Mouse (Mus musculus) liver, embryonic 13.5 days (tissue): ENCODE measurements around the gene Smc4. TPM values are rescaled to one million over a fixed set of nuclear protein-coding genes. Genes with fewer than 3 reads are reported as not detected.

Experiments used
- ATAC-seq: fragments of 200-750 bp; cut with Nextera tagmentation; 2 replicates; pipeline ENCODE4 v1.8.0; 2017; ENCODE audit warnings: low read depth, mild to moderate bottlenecking, moderate number of reproducible peaks, moderate library complexity
- DNase-seq: peaks from one replicate; pipeline ENCODE4 v3.0.0; 2022
- H3K27ac ChIP-seq: fragments of 300-500 bp; sonication (generic); 2 replicates; pipeline ENCODE4 v1.5.1; 2015; ENCODE audit warnings: moderate library complexity, mild to moderate bottlenecking, inconsistent platforms
- H3K27me3 ChIP-seq: fragments of 300-500 bp; sonication (generic); 2 replicates; pipeline ENCODE4 v1.6.1; 2015; ENCODE audit warnings: mild to moderate bottlenecking, inconsistent platforms
- H3K36me3 ChIP-seq: fragments of 300-500 bp; sonication (generic); 2 replicates; pipeline ENCODE4 v1.6.1; 2015; ENCODE audit warnings: mild to moderate bottlenecking, inconsistent platforms
- H3K4me1 ChIP-seq: fragments of 300-500 bp; sonication (generic); replicated peaks from 2 replicates; pipeline ENCODE4 v1.6.1; 2015; ENCODE audit warnings: inconsistent platforms
- H3K4me2 ChIP-seq: fragments of 300-500 bp; sonication (generic); 2 replicates; pipeline ENCODE4 v1.6.1; 2015; ENCODE audit warnings: inconsistent platforms, mild to moderate bottlenecking, moderate library complexity
- H3K4me3 ChIP-seq: fragments of 300-500 bp; sonication (generic); replicated peaks from 2 replicates; pipeline ENCODE4 v1.5.1; 2015; ENCODE audit warnings: mild to moderate bottlenecking, inconsistent platforms
- H3K9ac ChIP-seq: fragments of 300-500 bp; sonication (generic); 2 replicates; pipeline ENCODE4 v1.6.1; 2015; ENCODE audit warnings: mild to moderate bottlenecking, inconsistent platforms
- H3K9me3 ChIP-seq: fragments of 300-500 bp; sonication (generic); replicated peaks from 2 replicates; pipeline ENCODE4 v1.6.1; 2016; ENCODE audit warnings: inconsistent platforms
- WGBS: fragments of 180-500 bp; shearing (Covaris S2); methylation state at CpG from one replicate; pipeline ENCODE4 v1.1.7; 2015; ENCODE audit not compliant: insufficient replicate concordance; 5-methylcytosine and 5-hydroxymethylcytosine counted together
- microRNA counts: library from miRNA; unstranded; fragments of <30 nt; microRNA quantifications from one replicate; lab custom pipeline; 2016
- microRNA-seq: library from miRNA; unstranded; fragments of <30 nt; microRNA quantifications from one replicate; pipeline ENCODE4, GENCODE M21; 2016
- polyA plus RNA-seq: library from polyadenylated mRNA; unstranded; fragments of >200 nt; fragmentation: Nextera tagmentation; extraction: Ambion mirVana; gene quantifications from 2 replicates; pipeline ENCODE4 v1.2.1, GENCODE M21; 2015

The Smc4 gene
- polyA plus RNA-seq, 1 experiment from 2014 or later = 166 TPM

DNA sequence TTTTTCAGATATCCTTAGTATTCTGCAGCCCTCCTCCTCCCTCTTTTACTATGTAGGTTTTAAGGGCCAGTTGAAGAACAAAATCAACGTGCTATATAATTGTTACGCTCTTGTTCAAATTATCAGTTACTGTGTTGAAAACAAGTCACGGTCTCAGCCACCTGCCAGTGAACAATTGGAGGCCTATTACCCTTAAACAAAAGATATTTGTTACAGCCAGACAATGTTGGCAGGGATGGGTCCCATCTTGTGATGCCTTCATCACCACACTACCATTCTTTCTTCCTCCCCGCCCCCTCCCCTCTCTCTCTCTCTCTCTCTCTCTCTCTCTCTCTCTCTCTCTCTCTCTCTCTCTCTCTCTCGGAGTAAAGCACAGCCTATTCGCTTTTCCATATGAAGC, 44.5 kb downstream of the Smc4 start:
- ATAC-seq = no peak
- DNase-seq = no peak
- H3K36me3 ChIP-seq = no peaks in the 10 kb centered on the region
- no peak overlapping the region for H3K27ac ChIP-seq
- WGBS = 75% methylated on average over 6 of the region's 6 CpGs
- H3K4me1 ChIP-seq = peaks cover 56% of the 10 kb centered on the region
- no peak overlapping the region for H3K9ac ChIP-seq
- no peaks in the 10 kb centered on the region for H3K9me3 ChIP-seq
- no peak overlapping the region for H3K4me3 ChIP-seq
- no peaks in the 10 kb centered on the region for H3K27me3 ChIP-seq
- H3K4me2 ChIP-seq = no peak overlapping the region

DNA sequence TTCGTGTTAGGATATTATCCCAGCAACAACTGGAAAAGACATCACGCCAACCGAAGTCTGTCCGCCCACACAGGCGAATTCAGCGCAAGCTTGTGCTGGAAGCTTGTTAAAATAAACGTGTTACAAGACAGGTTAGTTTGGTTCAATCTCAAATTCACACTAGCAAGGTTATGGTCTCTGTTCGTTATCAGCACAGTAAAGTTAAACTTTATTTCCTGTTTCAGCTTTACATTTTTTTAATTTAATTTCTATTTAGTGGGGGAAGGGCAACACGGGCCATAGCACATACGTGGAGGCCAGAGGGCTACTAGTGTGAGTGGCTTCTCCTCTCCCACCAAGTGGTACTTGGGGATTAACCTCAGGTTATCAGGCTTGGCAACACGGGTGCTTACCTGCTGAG, 47.4 kb downstream of the Smc4 start:
- Histone ChIP-seq H3K4me1 (peaks cover 69% of the 10 kb centered on the region), H3K9me3 (no peaks in the 10 kb centered on the region), H3K27ac (peak overlapping the region; percentile 60)

DNA sequence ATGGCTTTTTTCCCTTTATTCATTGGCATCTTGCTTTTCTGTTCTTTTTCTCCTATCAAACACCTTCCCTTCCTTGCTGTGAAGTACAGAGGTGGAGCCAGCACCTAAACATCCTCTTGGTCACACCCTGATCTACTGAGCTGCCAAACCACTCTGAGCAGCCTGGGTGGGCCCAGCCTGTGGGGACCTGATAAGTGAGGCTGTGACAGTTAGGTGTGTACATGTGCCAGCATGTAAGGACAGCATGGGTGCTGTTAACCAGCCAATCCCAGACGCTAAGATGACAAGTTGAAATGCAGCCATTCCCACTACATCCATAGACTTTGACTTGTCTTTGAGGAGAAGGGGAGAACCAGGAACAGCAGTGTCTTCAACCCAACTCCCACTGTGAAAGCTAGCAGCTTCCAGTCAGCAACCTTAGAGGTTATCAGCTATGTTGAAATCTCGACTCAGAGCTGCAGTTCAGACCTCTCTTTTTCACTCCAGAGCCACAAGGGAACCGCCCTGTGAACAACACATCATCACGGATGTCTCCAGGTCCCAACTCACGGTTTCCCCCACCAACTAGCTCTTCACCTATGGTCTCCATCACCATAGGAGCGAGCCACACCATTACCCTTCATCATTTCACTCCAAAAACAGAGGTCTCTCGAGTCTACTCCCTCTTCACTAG, 50.4 kb downstream of the Smc4 start:
- Histone ChIP-seq H3K4me1 (peaks cover 63% of the 10 kb centered on the region), H3K9me3 (no peaks in the 10 kb centered on the region), H3K36me3 (no peaks in the 10 kb centered on the region), H3K4me3 (peak overlapping the region; percentile 22; the same call in 1 of the 2 replicates), H3K9ac (peak overlapping the region; percentile 69), H3K27me3 (no peaks in the 10 kb centered on the region), H3K27ac (peak overlapping the region; percentile 99), H3K4me2 (peak overlapping the region; percentile 60)
- WGBS = 32% methylated on average over 7 of the region's 7 CpGs
- DNase-seq (peak; percentile 92), ATAC-seq (peak; percentile 100)

More for the DNA sequence above, 47.4 kb downstream of the Smc4 start:
- H3K4me2 ChIP-seq = no peak overlapping the region
- no peak overlapping the region for H3K4me3 ChIP-seq
- DNase-seq (no peak), ATAC-seq (no peak)
- no peaks in the 10 kb centered on the region for H3K27me3 ChIP-seq
- H3K9ac ChIP-seq = no peak overlapping the region
- 81% methylated on average over 11 of the region's 11 CpGs for WGBS
- no peaks in the 10 kb centered on the region for H3K36me3 ChIP-seq

DNA sequence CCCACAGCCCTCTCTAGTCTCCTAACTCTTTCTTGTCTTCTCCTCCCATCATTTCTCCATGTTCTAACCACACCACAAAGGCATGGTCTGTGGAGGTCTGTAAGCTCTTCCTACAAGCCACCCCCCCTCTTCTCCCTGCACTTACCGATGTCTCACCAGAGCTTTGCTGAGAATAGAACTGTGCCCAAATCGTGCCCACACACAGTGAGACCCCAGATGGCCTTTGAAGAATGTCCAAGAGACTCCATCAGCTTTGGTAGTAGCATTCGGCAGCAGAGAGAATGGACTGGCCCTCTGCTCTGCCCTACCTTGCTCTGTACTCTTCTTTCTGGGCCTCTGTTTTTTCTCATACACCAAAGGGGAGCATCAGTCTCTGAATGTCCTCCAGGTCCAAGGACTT, 51.3 kb downstream of the Smc4 start:
- Histone ChIP-seq H3K9ac (peak overlapping the region; percentile 69), H3K9me3 (no peaks in the 10 kb centered on the region), H3K36me3 (no peaks in the 10 kb centered on the region), H3K4me2 (peak overlapping the region; percentile 60), H3K27me3 (no peaks in the 10 kb centered on the region), H3K4me3 (no peak overlapping the region), H3K27ac (peak overlapping the region; percentile 99), H3K4me1 (peaks cover 67% of the 10 kb centered on the region)
- 72% methylated on average over 3 of the region's 3 CpGs for WGBS
- no peak for ATAC-seq
- no peak for DNase-seq

- WGBS = 87% methylated on average over 4 of the region's 4 CpGs
- Histone ChIP-seq H3K4me3 (no peak overlapping the region), H3K4me2 (no peak overlapping the region), H3K9ac (no peak overlapping the region), H3K27me3 (no peaks in the 10 kb centered on the region), H3K4me1 (peaks cover 42% of the 10 kb centered on the region), H3K9me3 (no peaks in the 10 kb centered on the region), H3K27ac (no peak overlapping the region), H3K36me3 (no peaks in the 10 kb centered on the region)
- ATAC-seq (peak; percentile 60; the same call in 1 of the 2 replicates), DNase-seq (no peak)
Observed at GRCm38 (mm10) chr3:69060672-69061071, 56.1 kb downstream of the Smc4 start.

- H3K4me1 ChIP-seq = peaks cover 25% of the 10 kb centered on the region
- H3K36me3 ChIP-seq = no peaks in the 10 kb centered on the region
- peak overlapping the region; percentile 48; the same call in 1 of the 2 replicates for H3K27ac ChIP-seq
- H3K4me2 ChIP-seq = no peak overlapping the region
- DNase-seq (no peak), ATAC-seq (no peak)
- no peaks in the 10 kb centered on the region for H3K9me3 ChIP-seq
- H3K27me3 ChIP-seq = no peaks in the 10 kb centered on the region
- H3K4me3 ChIP-seq = no peak overlapping the region
- H3K9ac ChIP-seq = 0 out of 2 replicates have a peak overlapping the region, but pooled peaks have one; percentile 11
- WGBS = 61% methylated on average over 1 of the region's 1 CpGs
Observed at GRCm38 (mm10) chr3:69062764-69063163, 58.2 kb downstream of the Smc4 start.

- Histone ChIP-seq H3K4me2 (no peak overlapping the region), H3K4me3 (no peak overlapping the region), H3K36me3 (no peaks in the 10 kb centered on the region), H3K4me1 (peaks cover 25% of the 10 kb centered on the region), H3K9me3 (no peaks in the 10 kb centered on the region), H3K27me3 (no peaks in the 10 kb centered on the region), H3K9ac (no peak overlapping the region), H3K27ac (peak overlapping the region; percentile 54; the same call in 1 of the 2 replicates)
- DNase-seq = no peak
- no peak for ATAC-seq
- WGBS = 49% methylated on average over 1 of the region's 1 CpGs
Observed at GRCm38 (mm10) chr3:69064005-69064404, 59.5 kb downstream of the Smc4 start.

MicroRNA genes within 50 kb of the gene (microRNA counts, 519-probe panel; counts per million panel counts)
- 8,204 counts per million, percentile 97 among the panel's probes with 10 or more counts for microRNA mmu-miR-15b (lab: Ali Mortazavi, UCI)

Small RNA genes within 50 kb of the gene (microRNA-seq; reads per million reads assigned to microRNA genes)
- gene Mir15b = 3,727 reads per million, percentile 87 among the genes with 10 or more reads in this experiment
- 1,448 reads per million, percentile 78 among the genes with 10 or more reads in this experiment for gene Mir16-2

Other genes starting within 250 kb of the Smc4 start
- 0.85 and 0.88 TPM in 2 replicates for gene 1110032F04Rik, start 135.2 kb upstream of the Smc4 start, polyA plus RNA-seq
- 5.9 and 7.1 TPM in 2 replicates for gene Ift80, start 168 bp upstream of the Smc4 start, polyA plus RNA-seq
- gene Trim59, start 40.0 kb downstream of the Smc4 start, polyA plus RNA-seq = 135 and 164 TPM in 2 replicates
- gene Kpna4, start 122.4 kb downstream of the Smc4 start, polyA plus RNA-seq = 16.1 and 19.3 TPM in 2 replicates
- gene Arl14, start 217.7 kb downstream of the Smc4 start, polyA plus RNA-seq = not detected in 2 replicates